Mouse (Mus musculus): ENCODE data around the gene Rubcn. TPM values are rescaled to one million over a fixed set of nuclear protein-coding genes. Genes with fewer than 3 reads are reported as not detected.
A peak's percentile ranks its signal among the peaks of the same experiment; 100 is the strongest.

Rubcn gene
- polyA plus RNA-seq, 1 experiment from 2014 or later: 20.3 TPM

GRCm38 (mm10) chr16:32858771-32859636, 18.6 kb downstream of the Rubcn start:
- peak overlapping the region; percentile 66 for H3K27ac ChIP-seq (replicated peaks; ENCODE audit: low read depth, low read length)

GRCm38 (mm10) chr16:32858356-32858755, 19.2 kb downstream of the Rubcn start:
- Histone ChIP-seq H3K4me1 (ENCODE audit: control insufficient read depth, insufficient read depth, low read length) (peaks cover 2% of the 10 kb centered on the region; the same call in 1 of the 2 replicates), H3K27ac (replicated peaks; ENCODE audit: low read depth, low read length) (peak overlapping the region; percentile 11; the same call in 1 of the 2 replicates), H3K4me2 (ENCODE audit: low read depth, low read length) (no peak overlapping the region), H3K9me3 (ENCODE audit: control insufficient read depth, low read length) (no peaks in the 10 kb centered on the region), H3K4me3 (ENCODE audit: low read depth, low read length) (no peak overlapping the region), H3K27me3 (replicated peaks; ENCODE audit: control insufficient read depth, insufficient read depth, low read length) (no peaks in the 10 kb centered on the region), H3K9ac (ENCODE audit: low read depth, low read length) (no peak overlapping the region), H3K36me3 (ENCODE audit: control insufficient read depth, insufficient read depth, low read length) (peaks cover 12% of the 10 kb centered on the region)
- ATAC-seq (ENCODE audit: low read depth) (no peak), DNase-seq (ENCODE audit: low spot score) (no peak)
- 66% methylated on average over 4 of the region's 4 CpGs for WGBS

More at GRCm38 (mm10) chr16:32858771-32859636, 18.6 kb downstream of the Rubcn start:
- 58% methylated on average over 12 of the region's 12 CpGs for WGBS
- peaks cover 2% of the 10 kb centered on the region; the same call in 1 of the 2 replicates for H3K4me1 ChIP-seq (ENCODE audit: control insufficient read depth, insufficient read depth, low read length)
- H3K4me3 ChIP-seq (ENCODE audit: low read depth, low read length): no peak overlapping the region
- H3K27me3 ChIP-seq (replicated peaks; ENCODE audit: control insufficient read depth, insufficient read depth, low read length): no peaks in the 10 kb centered on the region
- H3K36me3 ChIP-seq (ENCODE audit: control insufficient read depth, insufficient read depth, low read length): peaks cover 11% of the 10 kb centered on the region
- no peak overlapping the region for H3K9ac ChIP-seq (ENCODE audit: low read depth, low read length)
- DNase-seq (ENCODE audit: low spot score) (peak; percentile 68), ATAC-seq (ENCODE audit: low read depth) (peak; percentile 72; the same call in 1 of the 2 replicates)
- H3K9me3 ChIP-seq (ENCODE audit: control insufficient read depth, low read length): no peaks in the 10 kb centered on the region
- H3K4me2 ChIP-seq (ENCODE audit: low read depth, low read length): no peak overlapping the region

- WGBS: 91% methylated on average over 3 of the region's 3 CpGs
- Histone ChIP-seq H3K4me2 (ENCODE audit: low read depth, low read length) (no peak overlapping the region), H3K27ac (replicated peaks; ENCODE audit: low read depth, low read length) (no peak overlapping the region), H3K4me3 (ENCODE audit: low read depth, low read length) (no peak overlapping the region), H3K9ac (ENCODE audit: low read depth, low read length) (no peak overlapping the region), H3K27me3 (replicated peaks; ENCODE audit: control insufficient read depth, insufficient read depth, low read length) (no peaks in the 10 kb centered on the region), H3K9me3 (ENCODE audit: control insufficient read depth, low read length) (no peaks in the 10 kb centered on the region), H3K36me3 (ENCODE audit: control insufficient read depth, insufficient read depth, low read length) (peaks cover 18% of the 10 kb centered on the region), H3K4me1 (ENCODE audit: control insufficient read depth, insufficient read depth, low read length) (peaks cover 2% of the 10 kb centered on the region; the same call in 1 of the 2 replicates)
- DNase-seq (ENCODE audit: low spot score): no peak
- ATAC-seq (ENCODE audit: low read depth): no peak
Observed at GRCm38 (mm10) chr16:32856751-32857150, 20.8 kb downstream of the Rubcn start.

- peak; percentile 37; the same call in 1 of the 2 replicates for ATAC-seq (ENCODE audit: low read depth)
- H3K27me3 ChIP-seq (replicated peaks; ENCODE audit: control insufficient read depth, insufficient read depth, low read length): no peaks in the 10 kb centered on the region
- DNase-seq (ENCODE audit: low spot score): peak; percentile 62
- H3K36me3 ChIP-seq (ENCODE audit: control insufficient read depth, insufficient read depth, low read length): peaks cover 22% of the 10 kb centered on the region
- H3K4me3 ChIP-seq (ENCODE audit: low read depth, low read length): no peak overlapping the region
- H3K9ac ChIP-seq (ENCODE audit: low read depth, low read length): no peak overlapping the region
- 0 out of 2 replicates have a peak overlapping the region, but pooled peaks have one; percentile 44 for H3K27ac ChIP-seq (replicated peaks; ENCODE audit: low read depth, low read length)
- 72% methylated on average over 2 of the region's 2 CpGs for WGBS
- peaks cover 2% of the 10 kb centered on the region; the same call in 1 of the 2 replicates for H3K4me1 ChIP-seq (ENCODE audit: control insufficient read depth, insufficient read depth, low read length)
- no peaks in the 10 kb centered on the region for H3K9me3 ChIP-seq (ENCODE audit: control insufficient read depth, low read length)
- no peak overlapping the region for H3K4me2 ChIP-seq (ENCODE audit: low read depth, low read length)
Observed at GRCm38 (mm10) chr16:32854050-32854571, 23.5 kb downstream of the Rubcn start.

GRCm38 (mm10) chr16:32853492-32854049, 24.0 kb downstream of the Rubcn start:
- Histone ChIP-seq H3K4me1 (ENCODE audit: control insufficient read depth, insufficient read depth, low read length) (peaks cover 2% of the 10 kb centered on the region; the same call in 1 of the 2 replicates), H3K27me3 (replicated peaks; ENCODE audit: control insufficient read depth, insufficient read depth, low read length) (no peaks in the 10 kb centered on the region), H3K4me3 (ENCODE audit: low read depth, low read length) (no peak overlapping the region), H3K4me2 (ENCODE audit: low read depth, low read length) (no peak overlapping the region), H3K9ac (ENCODE audit: low read depth, low read length) (no peak overlapping the region), H3K36me3 (ENCODE audit: control insufficient read depth, insufficient read depth, low read length) (peaks cover 23% of the 10 kb centered on the region), H3K27ac (replicated peaks; ENCODE audit: low read depth, low read length) (peak overlapping the region; percentile 35), H3K9me3 (ENCODE audit: control insufficient read depth, low read length) (no peaks in the 10 kb centered on the region)
- DNase-seq (ENCODE audit: low spot score) (peak; percentile 9), ATAC-seq (ENCODE audit: low read depth) (no peak)
- 64% methylated on average over 13 of the region's 13 CpGs for WGBS

GRCm38 (mm10) chr16:32849042-32849830, 28.3 kb downstream of the Rubcn start:
- 87% methylated on average over 11 of the region's 11 CpGs for WGBS
- Histone ChIP-seq H3K9me3 (ENCODE audit: control insufficient read depth, low read length) (no peaks in the 10 kb centered on the region), H3K36me3 (ENCODE audit: control insufficient read depth, insufficient read depth, low read length) (peaks cover 57% of the 10 kb centered on the region), H3K27me3 (replicated peaks; ENCODE audit: control insufficient read depth, insufficient read depth, low read length) (no peaks in the 10 kb centered on the region), H3K4me3 (ENCODE audit: low read depth, low read length) (no peak overlapping the region), H3K4me2 (ENCODE audit: low read depth, low read length) (no peak overlapping the region), H3K9ac (ENCODE audit: low read depth, low read length) (no peak overlapping the region), H3K4me1 (ENCODE audit: control insufficient read depth, insufficient read depth, low read length) (peaks cover under 1% of the 10 kb centered on the region; the same call in 1 of the 2 replicates), H3K27ac (replicated peaks; ENCODE audit: low read depth, low read length) (no peak overlapping the region)
- ATAC-seq (ENCODE audit: low read depth) (no peak), DNase-seq (ENCODE audit: low spot score) (no peak)

- DNase-seq (ENCODE audit: low spot score) (no peak), ATAC-seq (ENCODE audit: low read depth) (no peak)
- Histone ChIP-seq H3K4me2 (ENCODE audit: low read depth, low read length) (no peak overlapping the region), H3K9ac (ENCODE audit: low read depth, low read length) (no peak overlapping the region), H3K27me3 (replicated peaks; ENCODE audit: control insufficient read depth, insufficient read depth, low read length) (no peaks in the 10 kb centered on the region), H3K4me1 (ENCODE audit: control insufficient read depth, insufficient read depth, low read length) (no peaks in the 10 kb centered on the region), H3K27ac (replicated peaks; ENCODE audit: low read depth, low read length) (no peak overlapping the region), H3K9me3 (ENCODE audit: control insufficient read depth, low read length) (no peaks in the 10 kb centered on the region), H3K4me3 (ENCODE audit: low read depth, low read length) (no peak overlapping the region), H3K36me3 (ENCODE audit: control insufficient read depth, insufficient read depth, low read length) (peaks cover 69% of the 10 kb centered on the region)
- WGBS: 92% methylated on average over 11 of the region's 11 CpGs
Observed at GRCm38 (mm10) chr16:32847103-32847502, 30.5 kb downstream of the Rubcn start.

- Histone ChIP-seq H3K27me3 (replicated peaks; ENCODE audit: control insufficient read depth, insufficient read depth, low read length) (no peaks in the 10 kb centered on the region), H3K4me2 (ENCODE audit: low read depth, low read length) (no peak overlapping the region), H3K4me3 (ENCODE audit: low read depth, low read length) (no peak overlapping the region), H3K36me3 (ENCODE audit: control insufficient read depth, insufficient read depth, low read length) (peaks cover 63% of the 10 kb centered on the region), H3K9ac (ENCODE audit: low read depth, low read length) (no peak overlapping the region), H3K27ac (replicated peaks; ENCODE audit: low read depth, low read length) (no peak overlapping the region), H3K4me1 (ENCODE audit: control insufficient read depth, insufficient read depth, low read length) (no peaks in the 10 kb centered on the region), H3K9me3 (ENCODE audit: control insufficient read depth, low read length) (no peaks in the 10 kb centered on the region)
- no peak for DNase-seq (ENCODE audit: low spot score)
- ATAC-seq (ENCODE audit: low read depth): no peak
- 89% methylated on average over 4 of the region's 4 CpGs for WGBS
Observed at GRCm38 (mm10) chr16:32831501-32831900, 46.1 kb downstream of the Rubcn start.

Measured in embryonic facial prominence, embryonic 14.5 days (tissue).